Mouse (Mus musculus) midbrain, embryonic 14.5 days (tissue): ENCODE measurements around the gene Mamdc4. TPM values are rescaled to one million over a fixed set of nuclear protein-coding genes. Genes with fewer than 3 reads are reported as not detected.

ENCODE experiments used
- ATAC-seq: fragments of 200-750 bp; cut with Nextera tagmentation; 2 replicates; pipeline ENCODE4 v1.8.0; 2017; ENCODE audit warnings: moderate number of reproducible peaks, moderate library complexity; ENCODE audit not compliant: low FRiP score, low TSS enrichment
- DNase-seq: peaks from one replicate; pipeline ENCODE4 v3.0.0-alpha.2; 2015
- H3K27ac ChIP-seq: fragments of 300-500 bp; sonication (generic); replicated peaks from 2 replicates; pipeline ENCODE4 v1.5.1; 2014; ENCODE audit warnings: mild to moderate bottlenecking, low read depth, low read length, moderate library complexity
- H3K27me3 ChIP-seq: fragments of 300-500 bp; sonication (generic); 2 replicates; pipeline ENCODE4 v1.6.1; 2014; ENCODE audit warnings: low read length, control low read depth, mixed read lengths; ENCODE audit not compliant: control insufficient read depth, insufficient read depth
- H3K36me3 ChIP-seq: fragments of 300-500 bp; sonication (generic); 2 replicates; pipeline ENCODE4 v1.6.1; 2014; ENCODE audit warnings: low read length, control low read depth; ENCODE audit not compliant: control insufficient read depth, insufficient read depth
- H3K4me1 ChIP-seq: fragments of 300-500 bp; sonication (generic); 2 replicates; pipeline ENCODE4 v1.6.1; 2014; ENCODE audit warnings: mild to moderate bottlenecking, antibody characterized with exemption, low read length, control low read depth; ENCODE audit not compliant: control insufficient read depth, insufficient read depth
- H3K4me2 ChIP-seq: fragments of 300-500 bp; sonication (generic); 2 replicates; pipeline ENCODE4 v1.6.1; 2014; ENCODE audit warnings: mild to moderate bottlenecking, low read length, moderate library complexity
- H3K4me3 ChIP-seq: fragments of 300-500 bp; sonication (generic); replicated peaks from 2 replicates; pipeline ENCODE4 v1.5.1; 2014; ENCODE audit warnings: low read depth, low read length
- H3K9ac ChIP-seq: fragments of 300-500 bp; sonication (generic); replicated peaks from 2 replicates; pipeline ENCODE4 v1.6.1; 2014; ENCODE audit warnings: mild to moderate bottlenecking, low read length, moderate library complexity
- H3K9me3 ChIP-seq: fragments of 300-500 bp; sonication (generic); 2 replicates; pipeline ENCODE4 v1.6.1; 2016; ENCODE audit warnings: low read length, control low read depth, mixed read lengths; ENCODE audit not compliant: control insufficient read depth
- WGBS: fragments of 180-500 bp; shearing (Covaris S2); extraction: QIAGEN DNeasy Blood & Tissue Kit; methylation state at CpG from one replicate; pipeline ENCODE4 v1.1.7; 2014; 5-methylcytosine and 5-hydroxymethylcytosine counted together
- polyA plus RNA-seq: library from polyadenylated mRNA; unstranded; fragments of >200 nt; fragmentation: Nextera tagmentation; extraction: Ambion mirVana; gene quantifications from 2 replicates; pipeline ENCODE4 v1.2.1, GENCODE M21; 2014

Gene Mamdc4
- polyA plus RNA-seq = 2.1 and 3.9 TPM in 2 replicates

- Histone ChIP-seq H3K4me2 (peak within 1 kb of the TSS; percentile 93), H3K9me3 (no peaks in the 10 kb centered on the region), H3K36me3 (peaks cover 26% of the 10 kb centered on the region), H3K27me3 (peaks cover 39% of the 10 kb centered on the region), H3K4me3 (peak within 1 kb of the TSS; percentile 57), H3K4me1 (peaks cover 27% of the 10 kb centered on the region), H3K27ac (peak within 1 kb of the TSS; percentile 89), H3K9ac (peak within 1 kb of the TSS; percentile 66)
- ATAC-seq (peak; percentile 98), DNase-seq (peak; percentile 98)
- WGBS = under 1% methylated on average over 45 of the region's 45 CpGs
Measured at GRCm38 (mm10) chr2:25574579-25575431, at the start of gene Mamdc4, which contains the start of gene Phpt1. Gene Mamdc4, minus strand, starts transcription at chr2:25574845. Gene Phpt1, minus strand, starts transcription at chr2:25575224.

DNA sequence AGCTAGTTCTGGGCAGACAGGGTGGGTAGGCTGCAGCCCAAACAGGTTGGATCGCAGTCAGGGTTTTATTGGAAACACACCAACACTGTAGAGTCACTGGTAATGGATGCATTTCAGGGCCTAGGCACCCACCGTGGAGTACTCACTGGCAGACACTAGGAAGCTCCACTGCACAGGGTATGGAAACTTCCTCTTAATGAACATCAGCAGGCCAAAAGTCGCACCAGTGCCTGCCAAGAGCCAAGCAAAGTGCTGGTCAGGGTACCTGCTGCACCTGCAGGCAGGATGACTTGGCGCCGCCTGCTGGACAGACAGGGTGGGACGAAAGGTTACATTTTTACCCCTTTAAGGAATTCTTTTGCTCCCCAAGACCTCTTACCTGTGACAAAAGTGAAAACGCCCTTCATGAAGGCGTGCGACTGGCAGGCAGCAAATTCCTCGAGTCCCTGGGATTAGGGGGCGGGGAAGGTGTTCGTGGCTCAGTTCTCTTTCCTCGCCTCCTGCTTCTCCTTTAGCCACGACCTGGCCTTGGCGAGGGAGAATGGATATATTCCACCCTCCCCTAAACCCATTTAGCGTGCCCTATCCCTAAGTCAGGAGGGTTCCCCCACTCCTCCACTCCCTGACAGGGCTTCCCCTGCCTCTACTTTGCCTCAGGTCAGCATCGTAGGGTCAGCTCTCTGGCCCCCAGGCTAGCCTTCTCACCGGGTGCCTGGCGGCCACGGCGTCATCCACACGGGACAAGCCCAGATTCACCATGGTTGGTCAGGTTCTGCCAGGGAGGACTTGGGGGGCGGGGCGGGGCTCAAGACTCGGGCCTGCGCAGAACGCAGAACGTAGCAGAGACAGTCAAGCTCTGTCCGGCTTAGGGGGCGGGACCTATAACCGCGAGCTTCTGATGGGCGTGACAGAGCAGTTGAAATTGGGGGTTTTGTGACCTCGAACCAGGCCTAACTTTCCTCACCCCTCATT is 46.9 kb upstream of the Mamdc4 start, which contains the start of gene Tmem141:
TSS of gene Tmem141 (minus strand) at position 777 of the 972 bp plus-strand sequence.
- DNase-seq (peak; percentile 91), ATAC-seq (peak; percentile 94)
- H3K4me3 ChIP-seq = peak within 1 kb of the TSS; percentile 47
- H3K27ac ChIP-seq = peak within 1 kb of the TSS; percentile 70
- peaks cover 14% of the 10 kb centered on the region; the same call in 1 of the 2 replicates for H3K27me3 ChIP-seq
- peaks cover 5% of the 10 kb centered on the region; the same call in 1 of the 2 replicates for H3K4me1 ChIP-seq
- peak within 1 kb of the TSS; percentile 55 for H3K9ac ChIP-seq
- 7% methylated on average over 34 of the region's 34 CpGs for WGBS
- H3K9me3 ChIP-seq = no peaks in the 10 kb centered on the region
- H3K4me2 ChIP-seq = peak within 1 kb of the TSS; percentile 76
- H3K36me3 ChIP-seq = no peaks in the 10 kb centered on the region

DNA sequence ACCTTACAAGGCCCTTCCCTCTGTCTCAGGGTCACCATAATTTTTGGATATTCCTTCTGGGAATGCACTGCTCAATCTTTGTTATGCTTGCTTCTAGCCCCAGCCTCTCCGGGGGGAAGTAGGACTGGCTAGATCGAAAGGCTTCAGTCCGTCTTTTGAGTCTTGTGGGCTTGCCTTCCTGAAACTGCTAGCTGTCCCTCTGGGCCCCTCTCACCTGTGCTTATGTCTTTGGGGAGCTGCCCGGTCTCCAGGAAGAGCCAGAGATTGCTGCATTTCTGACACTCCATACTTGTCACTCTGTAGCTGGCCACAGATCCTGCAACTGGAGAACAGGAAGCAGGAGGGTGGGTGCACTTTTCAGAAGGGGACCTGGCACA is 46.2 kb upstream of the Mamdc4 start:
- 92% methylated on average over 4 of the region's 4 CpGs for WGBS
- Histone ChIP-seq H3K27me3 (peaks cover 21% of the 10 kb centered on the region; the same call in 1 of the 2 replicates), H3K4me3 (peak overlapping the region; percentile 47), H3K4me2 (peak overlapping the region; percentile 76), H3K4me1 (peaks cover 5% of the 10 kb centered on the region; the same call in 1 of the 2 replicates), H3K36me3 (no peaks in the 10 kb centered on the region), H3K9me3 (no peaks in the 10 kb centered on the region), H3K27ac (peak overlapping the region; percentile 70; the same call in 1 of the 2 replicates), H3K9ac (peak overlapping the region; percentile 55; the same call in 1 of the 2 replicates)
- ATAC-seq = no peak
- no peak for DNase-seq

DNA sequence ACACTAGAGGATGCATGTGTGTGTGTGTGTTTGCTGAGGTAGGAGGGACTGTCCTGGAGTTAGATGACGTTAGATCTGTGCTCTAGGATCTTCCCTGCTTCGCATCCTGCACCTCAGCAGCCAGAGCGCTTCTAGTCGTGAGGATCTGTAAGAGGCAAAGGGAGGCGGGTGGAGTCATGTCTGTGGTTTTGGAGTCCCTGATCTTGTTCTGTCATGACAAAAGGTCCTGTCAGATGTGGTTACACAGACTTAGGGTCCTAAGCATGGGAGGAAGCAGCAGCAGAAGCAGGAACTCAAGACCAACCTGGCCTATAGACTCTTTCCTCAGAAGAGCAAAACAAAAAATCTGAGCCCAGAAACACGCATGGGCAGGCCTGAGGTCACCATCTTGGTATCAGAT is 45.7 kb upstream of the Mamdc4 start:
- Histone ChIP-seq H3K27me3 (peaks cover 25% of the 10 kb centered on the region; the same call in 1 of the 2 replicates), H3K27ac (no peak overlapping the region), H3K9me3 (no peaks in the 10 kb centered on the region), H3K4me2 (no peak overlapping the region), H3K4me3 (no peak overlapping the region), H3K9ac (no peak overlapping the region), H3K36me3 (no peaks in the 10 kb centered on the region), H3K4me1 (peaks cover 5% of the 10 kb centered on the region; the same call in 1 of the 2 replicates)
- WGBS = 85% methylated on average over 6 of the region's 6 CpGs
- ATAC-seq = no peak
- DNase-seq = no peak

DNA sequence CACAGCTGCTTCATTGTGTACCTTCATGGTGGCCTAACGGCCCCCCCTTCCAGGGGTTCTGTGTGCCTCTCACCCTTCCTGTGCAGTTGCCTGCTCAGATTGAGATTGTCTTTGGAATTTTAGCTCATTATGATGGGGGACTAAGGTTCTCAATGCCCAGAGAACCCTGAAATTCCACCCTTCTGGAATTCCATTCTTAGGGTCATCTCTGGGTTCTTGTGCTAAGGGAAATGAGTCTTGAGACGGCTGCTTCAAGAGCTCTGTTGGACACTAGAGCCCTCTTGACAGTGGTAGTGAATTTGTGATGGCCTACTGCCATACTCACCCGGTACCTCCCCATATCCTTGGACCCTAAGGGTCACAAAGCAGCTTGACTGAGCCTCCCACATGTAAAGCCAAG is 42.9 kb upstream of the Mamdc4 start, which contains the start of gene Ccdc183:
TSS of gene Ccdc183 (minus strand) at position 101 of the 400 bp plus-strand sequence.
- DNase-seq (no peak), ATAC-seq (no peak)
- H3K27me3 ChIP-seq = peaks cover 35% of the 10 kb centered on the region; the same call in 1 of the 2 replicates
- no peaks in the 10 kb centered on the region for H3K9me3 ChIP-seq
- H3K9ac ChIP-seq = no peak within 1 kb of the TSS
- no peak within 1 kb of the TSS for H3K4me2 ChIP-seq
- WGBS = 85% methylated on average over 3 of the region's 3 CpGs
- no peak within 1 kb of the TSS for H3K27ac ChIP-seq
- H3K4me1 ChIP-seq = peaks cover 5% of the 10 kb centered on the region; the same call in 1 of the 2 replicates
- no peak within 1 kb of the TSS for H3K4me3 ChIP-seq
- H3K36me3 ChIP-seq = no peaks in the 10 kb centered on the region

GRCm38 (mm10) chr2:25616398-25616797 is 41.8 kb upstream of the Mamdc4 start:
- DNase-seq = no peak

DNA sequence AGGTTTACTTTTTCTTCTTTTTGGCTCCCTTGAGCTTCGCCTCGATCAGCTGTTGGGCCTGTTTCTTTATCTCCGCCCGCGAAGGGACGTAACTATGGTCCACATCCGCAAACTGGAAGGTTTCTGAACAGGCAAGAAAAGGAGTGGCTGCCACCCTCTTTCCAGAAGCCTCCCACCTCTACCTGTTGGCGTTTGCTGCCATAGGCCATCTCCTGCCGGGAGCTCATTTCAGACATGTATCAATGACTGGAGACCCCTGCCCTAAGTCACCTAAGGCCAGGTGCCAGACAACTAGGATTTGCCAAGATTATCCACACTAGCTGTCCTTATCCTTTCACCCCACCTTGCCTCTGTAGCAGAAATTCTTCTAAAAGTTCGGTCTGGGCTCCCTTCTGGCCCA is 34.0 kb upstream of the Mamdc4 start:
- ATAC-seq (peak; percentile 28; the same call in 1 of the 2 replicates), DNase-seq (no peak)
- H3K27me3 ChIP-seq = no peaks in the 10 kb centered on the region
- H3K4me2 ChIP-seq = peak overlapping the region; percentile 74
- H3K36me3 ChIP-seq = no peaks in the 10 kb centered on the region
- H3K4me1 ChIP-seq = peaks cover 15% of the 10 kb centered on the region
- H3K9ac ChIP-seq = peak overlapping the region; percentile 97; the same call in 1 of the 2 replicates
- H3K27ac ChIP-seq = peak overlapping the region; percentile 91
- 73% methylated on average over 10 of the region's 10 CpGs for whole genome bisulfite sequencing
- H3K9me3 ChIP-seq = no peaks in the 10 kb centered on the region
- peak overlapping the region; percentile 99 for H3K4me3 ChIP-seq

More at GRCm38 (mm10) chr2:25616398-25616797, 41.8 kb upstream of the Mamdc4 start:
- Histone ChIP-seq H3K4me3 (no peak overlapping the region), H3K9me3 (no peaks in the 10 kb centered on the region), H3K4me2 (no peak overlapping the region), H3K27me3 (peaks cover 35% of the 10 kb centered on the region; the same call in 1 of the 2 replicates), H3K36me3 (no peaks in the 10 kb centered on the region), H3K27ac (no peak overlapping the region), H3K4me1 (peaks cover 4% of the 10 kb centered on the region; the same call in 1 of the 2 replicates), H3K9ac (no peak overlapping the region)
- 17% methylated on average over 22 of the region's 22 CpGs for WGBS
- ATAC-seq = no peak
